In genomic region chr7:27804297-27805030, GRCm38 (mm10) we compare ENCODE assay signal across 8 mouse cellular contexts. TPM values are rescaled to one million over a fixed set of nuclear protein-coding genes. Genes with fewer than 3 reads are reported as not detected.
DNase-seq lines count a peak whose midpoint lies in the region; ATAC-seq and TF ChIP-seq lines count a peak whose summit lies in the region.

No protein-coding gene starts in this region.

- WGBS in hindbrain, embryonic 10.5 days = under 1% methylated on average over 25 of the region's 25 CpGs
- under 1% methylated on average over 25 of the region's 25 CpGs for WGBS in lung, postnatal 0 days

- peaks cover 22% of the 10 kb centered on the region for H3K4me1 ChIP-seq in hindbrain, embryonic 10.5 days (replicated peaks)
- H3K4me1 ChIP-seq in lung, postnatal 0 days (ENCODE audit: insufficient read depth, low read depth, low read length) = no peaks in the 10 kb centered on the region

- H3K4me2 ChIP-seq in lung, postnatal 0 days (replicated peaks; ENCODE audit: low read depth, low read length) = peak overlapping the region; percentile 72

- H3K27me3 ChIP-seq in hindbrain, embryonic 10.5 days (ENCODE audit: insufficient read depth, poor library complexity, severe bottlenecking) = no peaks in the 10 kb centered on the region
- H3K27me3 ChIP-seq in lung, postnatal 0 days (replicated peaks; ENCODE audit: insufficient read depth, low read length) = no peaks in the 10 kb centered on the region

- peaks cover 23% of the 10 kb centered on the region for H3K36me3 ChIP-seq in hindbrain, embryonic 10.5 days
- H3K36me3 ChIP-seq in lung, postnatal 0 days (ENCODE audit: insufficient read depth, low read length) = peaks cover 11% of the 10 kb centered on the region; the same call in 1 of the 2 replicates

- peak overlapping the region; percentile 65 for H3K4me3 ChIP-seq in hindbrain, embryonic 10.5 days
- peak overlapping the region; percentile 71 for H3K4me3 ChIP-seq in lung, postnatal 0 days (ENCODE audit: low read depth, low read length)

- peak; percentile 76 for DNase-seq in MEL-GATA-1-ER (ENCODE audit: extremely low read depth, low read depth)
- DNase-seq in cerebellum, adult 8-10 months = peak; percentile 71
- DNase-seq in forelimb bud, embryonic 11.5 days (ENCODE audit: low read depth, low spot score) = peak; percentile 81
- peak; percentile 81 for DNase-seq in hindbrain, embryonic 10.5 days (ENCODE audit: low spot score)
- DNase-seq in layer of hippocampus, adult 9-11 months = peak; percentile 78
- DNase-seq in lung, postnatal 0 days (ENCODE audit: low spot score) = peak; percentile 95
- DNase-seq in ovary, postnatal 14 days (ENCODE audit: low spot score) = peak; percentile 61
- peak; percentile 80 for DNase-seq in thymus, postnatal 14 days

- peak overlapping the region; percentile 64 for H3K9ac ChIP-seq in lung, postnatal 0 days (replicated peaks; ENCODE audit: low read depth)

- no peaks in the 10 kb centered on the region for H3K9me3 ChIP-seq in hindbrain, embryonic 10.5 days
- H3K9me3 ChIP-seq in lung, postnatal 0 days (ENCODE audit: low read length) = no peaks in the 10 kb centered on the region

- ATAC-seq in lung, postnatal 0 days = peak; percentile 99

- no peak for TF ChIP-seq CTCF in lung, postnatal 0 days (IDR thresholded peaks at IDR 0.05)

- peak overlapping the region; percentile 86 for H3K27ac ChIP-seq in hindbrain, embryonic 10.5 days
- peak overlapping the region; percentile 57; the same call in 1 of the 2 replicates for H3K27ac ChIP-seq in lung, postnatal 0 days (ENCODE audit: low read length)

- TF ChIP-seq EP300 in lung, postnatal 0 days (IDR thresholded peaks at IDR 0.05) = no peak

RNA-seq across cellular contexts. Expression of gene Zfp626, which starts 2.5 kb away (rescaled TPM):
- 1.9 and 2.0 TPM in 2 replicates for polyA plus RNA-seq in hindbrain, embryonic 10.5 days (2016; fragmentation: Nextera tagmentation; extraction: Ambion mirVana)
- polyA plus RNA-seq in lung, postnatal 0 days (2015; fragmentation: Nextera tagmentation; extraction: Ambion mirVana) = 1.7 and 2.0 TPM in 2 replicates

RNA-seq across cellular contexts. Expression of gene Zfp59, which starts 33.9 kb away (rescaled TPM):
- 9.0 and 11.0 TPM in 2 replicates for polyA plus RNA-seq in hindbrain, embryonic 10.5 days (2016; fragmentation: Nextera tagmentation; extraction: Ambion mirVana)
- 3.8 and 4.5 TPM in 2 replicates for polyA plus RNA-seq in lung, postnatal 0 days (2015; fragmentation: Nextera tagmentation; extraction: Ambion mirVana)

RNA-seq across cellular contexts. Expression of gene Zfp607a, which starts 52.9 kb away (rescaled TPM):
- 2.4 and 3.6 TPM in 2 replicates for polyA plus RNA-seq in hindbrain, embryonic 10.5 days (2016; fragmentation: Nextera tagmentation; extraction: Ambion mirVana)
- polyA plus RNA-seq in lung, postnatal 0 days (2015; fragmentation: Nextera tagmentation; extraction: Ambion mirVana) = 2.4 and 2.5 TPM in 2 replicates

Comparison
In these comparisons a context has a peak if more than half of its experiments do, and no peak if none do; other contexts are left out.
1. Peak in every context shown above with its lines: DNase-seq, ATAC-seq, H3K4me3 ChIP-seq and H3K27ac ChIP-seq.